Mouse (Mus musculus): ENCODE data around the gene Gm11549. TPM values are rescaled to one million over a fixed set of nuclear protein-coding genes. Genes with fewer than 3 reads are reported as not detected.
A peak's percentile ranks its signal among the peaks of the same experiment; 100 is the strongest.

The Gm11549 gene
- total and polyA plus RNA-seq, 2 experiments from 2014 or later = 0.22 to 0.31 TPM

DNA sequence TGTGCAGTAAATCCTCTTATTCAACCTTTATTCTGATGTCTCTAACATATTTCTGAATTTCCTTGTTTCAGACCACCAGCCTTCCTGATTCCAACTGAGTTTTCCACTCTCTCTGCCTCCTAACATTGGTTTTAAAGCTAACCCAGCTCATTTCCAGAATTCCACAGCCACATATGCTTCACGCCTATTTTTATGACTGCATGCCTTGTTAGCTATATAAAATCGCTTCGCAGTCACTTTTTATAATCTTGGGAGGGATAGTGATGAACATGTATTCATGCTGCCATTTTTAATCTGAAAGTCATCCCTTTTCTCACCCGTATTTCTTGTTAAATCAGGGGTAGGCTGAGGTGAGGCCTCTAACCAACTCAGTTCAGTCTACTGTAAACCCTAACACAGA, 37.3 kb downstream of the Gm11549 start:
- 86% methylated on average over 4 of the region's 4 CpGs for WGBS
- Histone ChIP-seq H3K36me3 (ENCODE audit: insufficient read depth, low read length) (no peaks in the 10 kb centered on the region), H3K9me3 (ENCODE audit: low read length) (no peaks in the 10 kb centered on the region), H3K9ac (replicated peaks; ENCODE audit: low read length, poor library complexity, severe bottlenecking) (no peak overlapping the region), H3K27ac (ENCODE audit: low read depth, low read length) (no peak overlapping the region), H3K4me1 (ENCODE audit: insufficient read depth, low read length) (peaks cover 5% of the 10 kb centered on the region; the same call in 1 of the 2 replicates), H3K4me3 (ENCODE audit: low read depth, low read length) (no peak overlapping the region), H3K27me3 (ENCODE audit: insufficient read depth, low read length) (no peaks in the 10 kb centered on the region), H3K4me2 (ENCODE audit: low read depth, low read length, poor library complexity, severe bottlenecking) (no peak overlapping the region)
- DNase-seq (ENCODE audit: low spot score) (no peak), ATAC-seq (ENCODE audit: low FRiP score) (no peak)
- TF ChIP-seq CTCF (IDR thresholded peaks at IDR 0.05) = no peak

DNA sequence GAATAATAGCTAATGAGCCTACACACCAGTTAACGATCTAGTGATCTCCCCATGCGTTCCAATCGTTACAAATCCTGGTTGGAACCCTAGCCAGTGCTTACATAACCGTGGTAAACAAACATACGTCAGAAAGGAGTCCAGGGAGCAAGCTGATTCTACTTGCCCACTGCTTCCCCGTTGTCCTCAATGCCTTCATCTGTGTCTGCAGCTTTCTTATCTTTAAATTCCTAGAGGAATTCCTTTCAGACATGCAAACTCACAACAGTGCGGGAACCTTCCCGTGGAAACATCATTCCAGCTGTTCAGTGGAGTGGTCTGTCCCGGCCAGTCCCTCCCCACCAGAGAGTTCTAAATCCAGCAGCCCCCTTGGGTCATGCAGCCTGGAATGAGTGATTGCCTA, 38.7 kb downstream of the Gm11549 start:
- Histone ChIP-seq H3K4me2 (ENCODE audit: low read depth, low read length, poor library complexity, severe bottlenecking) (no peak overlapping the region), H3K4me1 (ENCODE audit: insufficient read depth, low read length) (peaks cover 5% of the 10 kb centered on the region; the same call in 1 of the 2 replicates), H3K9ac (replicated peaks; ENCODE audit: low read length, poor library complexity, severe bottlenecking) (no peak overlapping the region), H3K9me3 (ENCODE audit: low read length) (no peaks in the 10 kb centered on the region), H3K4me3 (ENCODE audit: low read depth, low read length) (no peak overlapping the region), H3K27ac (ENCODE audit: low read depth, low read length) (no peak overlapping the region), H3K27me3 (ENCODE audit: insufficient read depth, low read length) (no peaks in the 10 kb centered on the region), H3K36me3 (ENCODE audit: insufficient read depth, low read length) (no peaks in the 10 kb centered on the region)
- no peak for TF ChIP-seq CTCF (IDR thresholded peaks at IDR 0.05)
- no peak for ATAC-seq (ENCODE audit: low FRiP score)
- 50% methylated on average over 9 of the region's 9 CpGs for WGBS
- DNase-seq (ENCODE audit: low spot score) = no peak

DNA sequence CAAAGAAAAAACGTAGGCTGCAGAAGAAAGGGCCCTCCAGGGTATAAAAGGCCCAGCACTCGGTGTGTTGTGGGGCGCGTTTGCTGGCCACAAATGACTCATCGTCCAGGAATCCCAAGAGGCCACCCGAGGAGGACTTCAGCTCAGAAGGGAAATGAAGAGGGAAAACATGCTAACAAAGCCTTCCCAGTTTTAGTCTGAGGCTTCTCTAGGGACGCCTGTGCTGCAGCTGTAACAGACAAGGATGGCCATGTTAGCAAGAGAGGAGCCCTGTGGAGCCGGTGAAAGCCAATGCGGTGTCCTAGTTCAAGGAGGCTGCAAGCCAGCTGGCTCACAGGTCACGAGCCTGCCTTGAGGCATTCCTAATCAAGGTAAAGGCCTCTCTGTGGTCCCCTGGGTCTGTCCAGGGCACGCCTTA, 39.8 kb downstream of the Gm11549 start:
- 0 out of 2 replicates have a peak, but pooled peaks have one; percentile 52 for ATAC-seq (ENCODE audit: low FRiP score)
- peak; percentile 55 for DNase-seq (ENCODE audit: low spot score)
- H3K27me3 ChIP-seq (ENCODE audit: insufficient read depth, low read length) = no peaks in the 10 kb centered on the region
- H3K36me3 ChIP-seq (ENCODE audit: insufficient read depth, low read length) = no peaks in the 10 kb centered on the region
- H3K9me3 ChIP-seq (ENCODE audit: low read length) = no peaks in the 10 kb centered on the region
- no peak overlapping the region for H3K4me3 ChIP-seq (ENCODE audit: low read depth, low read length)
- H3K4me1 ChIP-seq (ENCODE audit: insufficient read depth, low read length) = peaks cover 6% of the 10 kb centered on the region; the same call in 1 of the 2 replicates
- H3K9ac ChIP-seq (replicated peaks; ENCODE audit: low read length, poor library complexity, severe bottlenecking) = no peak overlapping the region
- WGBS = 12% methylated on average over 11 of the region's 11 CpGs
- no peak for TF ChIP-seq CTCF (IDR thresholded peaks at IDR 0.05)
- H3K27ac ChIP-seq (ENCODE audit: low read depth, low read length) = peak overlapping the region; percentile 14; the same call in 1 of the 2 replicates
- H3K4me2 ChIP-seq (ENCODE audit: low read depth, low read length, poor library complexity, severe bottlenecking) = no peak overlapping the region

GRCm38 (mm10) chr3:36480486-36480885, 41.1 kb downstream of the Gm11549 start:
- no peak overlapping the region for H3K9ac ChIP-seq (replicated peaks; ENCODE audit: low read length, poor library complexity, severe bottlenecking)
- H3K27ac ChIP-seq (ENCODE audit: low read depth, low read length) = no peak overlapping the region
- H3K9me3 ChIP-seq (ENCODE audit: low read length) = no peaks in the 10 kb centered on the region
- H3K4me1 ChIP-seq (ENCODE audit: insufficient read depth, low read length) = peaks cover 12% of the 10 kb centered on the region; the same call in 1 of the 2 replicates
- H3K27me3 ChIP-seq (ENCODE audit: insufficient read depth, low read length) = no peaks in the 10 kb centered on the region
- ATAC-seq (ENCODE audit: low FRiP score) (no peak), DNase-seq (ENCODE audit: low spot score) (no peak)
- no peak for TF ChIP-seq CTCF (IDR thresholded peaks at IDR 0.05)
- no peak overlapping the region for H3K4me3 ChIP-seq (ENCODE audit: low read depth, low read length)
- WGBS = 71% methylated on average over 2 of the region's 2 CpGs
- no peak overlapping the region for H3K4me2 ChIP-seq (ENCODE audit: low read depth, low read length, poor library complexity, severe bottlenecking)
- H3K36me3 ChIP-seq (ENCODE audit: insufficient read depth, low read length) = no peaks in the 10 kb centered on the region

DNA sequence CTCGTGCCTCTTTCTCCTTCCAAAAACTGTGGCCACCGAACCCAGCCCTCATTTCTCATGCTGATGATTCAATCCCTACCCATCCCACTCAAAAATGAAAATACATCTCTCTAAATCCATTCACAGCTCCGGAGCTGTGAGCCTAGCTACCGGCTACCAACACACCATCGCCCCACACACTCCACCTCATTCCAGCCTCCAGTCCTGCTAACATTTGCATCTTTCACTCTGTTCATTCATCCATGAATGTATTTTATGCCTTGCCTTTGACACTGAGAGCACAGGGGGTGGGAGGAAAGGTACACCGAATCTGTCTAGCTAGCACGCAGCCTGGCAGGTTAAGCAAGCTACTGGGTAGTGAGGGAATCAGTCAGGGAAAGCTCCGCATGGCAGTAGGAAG, 42.8 kb downstream of the Gm11549 start:
- Histone ChIP-seq H3K9me3 (ENCODE audit: low read length) (no peaks in the 10 kb centered on the region), H3K27me3 (ENCODE audit: insufficient read depth, low read length) (no peaks in the 10 kb centered on the region), H3K36me3 (ENCODE audit: insufficient read depth, low read length) (no peaks in the 10 kb centered on the region), H3K9ac (replicated peaks; ENCODE audit: low read length, poor library complexity, severe bottlenecking) (no peak overlapping the region), H3K4me2 (ENCODE audit: low read depth, low read length, poor library complexity, severe bottlenecking) (no peak overlapping the region), H3K27ac (ENCODE audit: low read depth, low read length) (no peak overlapping the region), H3K4me1 (ENCODE audit: insufficient read depth, low read length) (peaks cover 12% of the 10 kb centered on the region; the same call in 1 of the 2 replicates), H3K4me3 (ENCODE audit: low read depth, low read length) (no peak overlapping the region)
- ATAC-seq (ENCODE audit: low FRiP score) (no peak), DNase-seq (ENCODE audit: low spot score) (no peak)
- WGBS = 76% methylated on average over 8 of the region's 8 CpGs
- TF ChIP-seq CTCF (IDR thresholded peaks at IDR 0.05) = no peak

GRCm38 (mm10) chr3:36476261-36477155, 45.1 kb downstream of the Gm11549 start:
- peak overlapping the region; percentile 51 for H3K4me3 ChIP-seq (ENCODE audit: low read depth, low read length)
- H3K36me3 ChIP-seq (ENCODE audit: insufficient read depth, low read length) = no peaks in the 10 kb centered on the region
- WGBS = 41% methylated on average over 20 of the region's 20 CpGs
- DNase-seq (ENCODE audit: low spot score) = no peak
- H3K4me2 ChIP-seq (ENCODE audit: low read depth, low read length, poor library complexity, severe bottlenecking) = peak overlapping the region; percentile 99
- H3K27me3 ChIP-seq (ENCODE audit: insufficient read depth, low read length) = no peaks in the 10 kb centered on the region
- no peaks in the 10 kb centered on the region for H3K9me3 ChIP-seq (ENCODE audit: low read length)
- no peak overlapping the region for H3K27ac ChIP-seq (ENCODE audit: low read depth, low read length)
- 0 out of 2 replicates have a peak, but pooled peaks have one; percentile 5 for ATAC-seq (ENCODE audit: low FRiP score)
- peak overlapping the region; percentile 57 for H3K9ac ChIP-seq (replicated peaks; ENCODE audit: low read length, poor library complexity, severe bottlenecking)
- TF ChIP-seq CTCF (IDR thresholded peaks at IDR 0.05) = no peak
- H3K4me1 ChIP-seq (ENCODE audit: insufficient read depth, low read length) = 0 out of 2 replicates have a peak, but pooled peaks cover 7% of the 10 kb centered on the region

Data from midbrain, postnatal 0 days (tissue).